Mouse (Mus musculus) kidney, embryonic 16.5 days (tissue): Measurements from ENCODE around the gene Hnrnpa1. TPM values are rescaled to one million over a fixed set of nuclear protein-coding genes. Genes with fewer than 3 reads are reported as not detected.
A peak's percentile ranks its signal among the peaks of the same experiment; 100 is the strongest.

Experiments
- microRNA counts: library from miRNA; unstranded; fragments of <30 nt; microRNA quantifications from one replicate; lab custom pipeline; 2016
- microRNA-seq: library from miRNA; unstranded; fragments of <30 nt; microRNA quantifications from one replicate; pipeline ENCODE4, GENCODE M21; 2016
- polyA plus RNA-seq: library from polyadenylated mRNA; unstranded; fragments of >200 nt; fragmentation: Nextera tagmentation; extraction: Ambion mirVana; gene quantifications from 2 replicates; pipeline ENCODE4 v1.2.1, GENCODE M21; 2015

The Hnrnpa1 gene
- polyA plus RNA-seq, 1 experiment from 2014 or later, result 831 TPM

MicroRNAs encoded within 50 kb of the gene (microRNA counts, 519-probe panel; counts per million panel counts)
- microRNA mmu-miR-148b (lab: Ali Mortazavi, UCI), result 3,730 counts per million, percentile 85 among the panel's probes with 10 or more counts

Small RNA genes within 50 kb of the gene (microRNA-seq; reads per million reads assigned to microRNA genes)
- 175 reads per million, percentile 62 among the genes with 10 or more reads in this experiment for gene Mir148b

Other genes with a start within 250 kb of the Hnrnpa1 start
- gene Hoxc8, start 249.8 kb upstream of the Hnrnpa1 start, polyA plus RNA-seq, result 6.6 and 9.2 TPM in 2 replicates
- gene Hoxc6, start 242.2 kb upstream of the Hnrnpa1 start, polyA plus RNA-seq, result 7.6 and 11.0 TPM in 2 replicates
- gene Hoxc4, start 221.5 kb upstream of the Hnrnpa1 start, polyA plus RNA-seq, result 6.9 and 8.6 TPM in 2 replicates
- gene Smug1, start 73.3 kb upstream of the Hnrnpa1 start, polyA plus RNA-seq, result 19.8 and 20.5 TPM in 2 replicates
- 109 and 120 TPM in 2 replicates for gene Cbx5, start 616 bp upstream of the Hnrnpa1 start, polyA plus RNA-seq
- gene Nfe2, start 18.0 kb downstream of the Hnrnpa1 start, polyA plus RNA-seq, result 3.8 and 4.2 TPM in 2 replicates
- 324 and 333 TPM in 2 replicates for gene Copz1, start 32.3 kb downstream of the Hnrnpa1 start, polyA plus RNA-seq
- gene Gpr84, start 70.2 kb downstream of the Hnrnpa1 start, polyA plus RNA-seq, result 0.30 and 0.67 TPM in 2 replicates
- gene Zfp385a, start 99.7 kb downstream of the Hnrnpa1 start, polyA plus RNA-seq, result 12.4 and 14.4 TPM in 2 replicates
- gene Itga5, start 126.3 kb downstream of the Hnrnpa1 start, polyA plus RNA-seq, result 40.7 and 44.3 TPM in 2 replicates
- gene Gtsf1, start 190.0 kb downstream of the Hnrnpa1 start, polyA plus RNA-seq, result 0.27 TPM in 1 of 2 replicates, not detected in the other
- not detected in 2 replicates for gene Gtsf2, start 208.0 kb downstream of the Hnrnpa1 start, polyA plus RNA-seq
- 1.6 and 2.0 TPM in 2 replicates for gene Nckap1l, start 213.4 kb downstream of the Hnrnpa1 start, polyA plus RNA-seq